Mouse (Mus musculus) olfactory bulb, adult 2 months (tissue): ENCODE results near the gene Col27a1. TPM values are rescaled to one million over a fixed set of nuclear protein-coding genes. Genes with fewer than 3 reads are reported as not detected.

Source experiments
- H3K27ac ChIP-seq: fragments of 200-500 bp; 2 replicates; pipeline ENCODE4 v1.5.1; 2012; ENCODE audit warnings: low read depth, low read length; ENCODE audit not compliant: insufficient read depth
- H3K4me1 ChIP-seq: fragments of 200-500 bp; 2 replicates; pipeline ENCODE4 v1.6.1; 2012; ENCODE audit warnings: low read length; ENCODE audit not compliant: control insufficient read depth, insufficient read depth
- H3K4me3 ChIP-seq: fragments of 200-500 bp; 2 replicates; pipeline ENCODE4 v1.5.1; 2012; ENCODE audit warnings: mild to moderate bottlenecking, low read depth, low read length, moderate library complexity; ENCODE audit not compliant: insufficient read depth
- CTCF ChIP-seq: fragments of 200-500 bp; IDR thresholded peaks from 2 replicates; pipeline ENCODE4 v1.5.1; 2012; ENCODE audit warnings: low read depth, mild to moderate bottlenecking, low read length, moderate library complexity; ENCODE audit not compliant: insufficient read depth
- POLR2A ChIP-seq: fragments of 200-500 bp; IDR thresholded peaks from 2 replicates; pipeline ENCODE4 v1.6.1; 2012; ENCODE audit warnings: mild to moderate bottlenecking, low read depth, low read length, moderate library complexity; ENCODE audit not compliant: insufficient read depth
- WGBS: fragments of 180-500 bp; shearing (Covaris S2); methylation state at CpG from one replicate; pipeline ENCODE4 v1.1.7; 2018; 5-methylcytosine and 5-hydroxymethylcytosine counted together
- polyA plus RNA-seq: library from polyadenylated mRNA; stranded (reverse); fragments of >200 nt; gene quantifications from 2 replicates; pipeline ENCODE4 v1.2.4, GENCODE M21; 2012; ENCODE audit warnings: low replicate concordance; ENCODE audit not compliant: missing spikeins, insufficient read depth, insufficient read length

The Col27a1 gene
- polyA plus RNA-seq, 1 experiment = not detected

GRCm38 (mm10) chr4:63232542-63233020, 18.8 kb downstream of the Col27a1 start:
- WGBS = 51% methylated on average over 2 of the region's 2 CpGs
- no peak overlapping the region for H3K27ac ChIP-seq
- TF ChIP-seq CTCF (no peak), POLR2A (no peak)

GRCm38 (mm10) chr4:63233557-63234452, 20.0 kb downstream of the Col27a1 start:
- Histone ChIP-seq H3K27ac (no peak overlapping the region), H3K4me3 (no peak overlapping the region), H3K4me1 (peaks cover 57% of the 10 kb centered on the region)
- WGBS = 33% methylated on average over 7 of the region's 7 CpGs
- TF ChIP-seq CTCF = no peak
- TF ChIP-seq POLR2A = no peak

More at GRCm38 (mm10) chr4:63232542-63233020, 18.8 kb downstream of the Col27a1 start:
- H3K4me1 ChIP-seq = peaks cover 64% of the 10 kb centered on the region
- no peak overlapping the region for H3K4me3 ChIP-seq

GRCm38 (mm10) chr4:63234852-63235251, 21.0 kb downstream of the Col27a1 start:
- 95% methylated on average over 5 of the region's 5 CpGs for WGBS
- no peak for TF ChIP-seq POLR2A
- no peak for TF ChIP-seq CTCF
- peaks cover 47% of the 10 kb centered on the region for H3K4me1 ChIP-seq

GRCm38 (mm10) chr4:63236235-63236634, 22.4 kb downstream of the Col27a1 start:
- WGBS = 73% methylated on average over 2 of the region's 2 CpGs
- H3K27ac ChIP-seq = no peak overlapping the region
- H3K4me3 ChIP-seq = no peak overlapping the region
- peaks cover 35% of the 10 kb centered on the region for H3K4me1 ChIP-seq
- TF ChIP-seq POLR2A (no peak), CTCF (no peak)

More at GRCm38 (mm10) chr4:63234852-63235251, 21.0 kb downstream of the Col27a1 start:
- no peak overlapping the region for H3K4me3 ChIP-seq
- H3K27ac ChIP-seq = no peak overlapping the region

- 92% methylated on average over 3 of the region's 3 CpGs for WGBS
- peaks cover 28% of the 10 kb centered on the region for H3K4me1 ChIP-seq
- no peak overlapping the region for H3K4me3 ChIP-seq
Measured at GRCm38 (mm10) chr4:63237225-63237624, 23.4 kb downstream of the Col27a1 start.

GRCm38 (mm10) chr4:63238141-63238540, 24.3 kb downstream of the Col27a1 start:
- TF ChIP-seq POLR2A (no peak), CTCF (no peak)
- Histone ChIP-seq H3K27ac (no peak overlapping the region), H3K4me3 (no peak overlapping the region), H3K4me1 (peaks cover 19% of the 10 kb centered on the region)
- WGBS = 79% methylated on average over 7 of the region's 7 CpGs

More at GRCm38 (mm10) chr4:63237225-63237624, 23.4 kb downstream of the Col27a1 start:
- no peak overlapping the region for H3K27ac ChIP-seq
- TF ChIP-seq POLR2A = no peak
- TF ChIP-seq CTCF = no peak

GRCm38 (mm10) chr4:63238722-63239121, 24.9 kb downstream of the Col27a1 start:
- Histone ChIP-seq H3K4me3 (no peak overlapping the region), H3K4me1 (peaks cover 15% of the 10 kb centered on the region), H3K27ac (no peak overlapping the region)
- TF ChIP-seq POLR2A = no peak
- TF ChIP-seq CTCF = no peak
- WGBS = 79% methylated on average over 5 of the region's 5 CpGs

- Histone ChIP-seq H3K27ac (no peak overlapping the region), H3K4me1 (no peaks in the 10 kb centered on the region), H3K4me3 (no peak overlapping the region)
- 94% methylated on average over 3 of the region's 3 CpGs for WGBS
- TF ChIP-seq POLR2A (no peak), CTCF (no peak)
Measured at GRCm38 (mm10) chr4:63241031-63241430, 27.2 kb downstream of the Col27a1 start.

- Histone ChIP-seq H3K4me1 (peaks cover 23% of the 10 kb centered on the region), H3K4me3 (no peak overlapping the region), H3K27ac (no peak overlapping the region)
- TF ChIP-seq POLR2A (no peak), CTCF (no peak)
Measured at GRCm38 (mm10) chr4:63247991-63248390, 34.2 kb downstream of the Col27a1 start.

- Histone ChIP-seq H3K4me3 (no peak overlapping the region), H3K4me1 (peaks cover 30% of the 10 kb centered on the region), H3K27ac (no peak overlapping the region)
- TF ChIP-seq POLR2A = no peak
- no peak for TF ChIP-seq CTCF
- 82% methylated on average over 6 of the region's 6 CpGs for WGBS
Measured at GRCm38 (mm10) chr4:63248951-63249350, 35.1 kb downstream of the Col27a1 start.
